Mouse (Mus musculus): ENCODE measurements around the gene Ecm2.

- TF ChIP-seq KAT2A (IDR thresholded peaks at IDR 0.05; ENCODE audit: insufficient replicate concordance, low read length), result no peak
- no peak for TF ChIP-seq NRF1 (IDR thresholded peaks at IDR 0.05; ENCODE audit: low read depth, low read length)
- TF ChIP-seq POLR2A (IDR thresholded peaks at IDR 0.05; ENCODE audit: low read depth, low read length), result no peak
- no peak for TF ChIP-seq CTCF (conservative IDR thresholded peaks at IDR 0.05 in 1 of 2, IDR thresholded peaks at IDR 0.05 in 1 of 2; ENCODE audit: low read depth in 2 of 2, low read length in 2 of 2)
- no peak for TF ChIP-seq MAX (IDR thresholded peaks at IDR 0.05; ENCODE audit: low read length)
- no peak for TF ChIP-seq HCFC1 (IDR thresholded peaks at IDR 0.05; ENCODE audit: low read depth, low read length)
- no peak for TF ChIP-seq SIN3A (IDR thresholded peaks at IDR 0.05; ENCODE audit: low read length)
- no peak for TF ChIP-seq MAZ (IDR thresholded peaks at IDR 0.05; ENCODE audit: low read depth, low read length)
- TF ChIP-seq GABPA (IDR thresholded peaks at IDR 0.05; ENCODE audit: insufficient replicate concordance, low read depth, low read length), result no peak
These were observed 38.7 kb upstream of the Ecm2 start for GRCm38 (mm10) chr13:49465875-49466274.

All from CH12.LX (cell line).